Mouse (Mus musculus) stomach, embryonic 16.5 days (tissue): ENCODE data around the gene Gm17660. TPM values are rescaled to one million over a fixed set of nuclear protein-coding genes. Genes with fewer than 3 reads are reported as not detected.

Experiments used
- ATAC-seq: fragments of 200-750 bp; cut with Nextera tagmentation; 2 replicates; pipeline ENCODE4 v1.8.0; 2017; ENCODE audit warnings: moderate number of reproducible peaks, moderate TSS enrichment; ENCODE audit not compliant: insufficient read depth, low FRiP score
- H3K27ac ChIP-seq: fragments of 300-500 bp; sonication (generic); 2 replicates; pipeline ENCODE4 v1.5.1; 2014; ENCODE audit warnings: low read length
- H3K27me3 ChIP-seq: fragments of 300-500 bp; sonication (generic); 2 replicates; pipeline ENCODE4 v1.6.1; 2014; ENCODE audit warnings: low read length, control low read depth, mixed read lengths; ENCODE audit not compliant: control insufficient read depth, insufficient read depth
- H3K36me3 ChIP-seq: fragments of 300-500 bp; sonication (generic); 2 replicates; pipeline ENCODE4 v1.6.1; 2014; ENCODE audit warnings: low read length; ENCODE audit not compliant: control insufficient read depth, insufficient read depth
- H3K4me1 ChIP-seq: fragments of 300-500 bp; sonication (generic); 2 replicates; pipeline ENCODE4 v1.6.1; 2014; ENCODE audit warnings: low read length, control low read depth, mixed read lengths; ENCODE audit not compliant: control insufficient read depth, insufficient read depth
- H3K4me2 ChIP-seq: fragments of 300-500 bp; sonication (generic); 2 replicates; pipeline ENCODE4 v1.6.1; 2014; ENCODE audit warnings: low read depth, low read length, mixed read lengths
- H3K4me3 ChIP-seq: fragments of 300-500 bp; sonication (generic); replicated peaks from 2 replicates; pipeline ENCODE4 v1.5.1; 2014; ENCODE audit warnings: mild to moderate bottlenecking, low read length
- H3K9ac ChIP-seq: fragments of 300-500 bp; sonication (generic); 2 replicates; pipeline ENCODE4 v1.6.1; 2014; ENCODE audit warnings: low read length
- H3K9me3 ChIP-seq: fragments of 300-500 bp; sonication (generic); replicated peaks from 2 replicates; pipeline ENCODE4 v1.6.1; 2016; ENCODE audit warnings: low read length, control low read depth; ENCODE audit not compliant: control insufficient read depth
- WGBS: fragments of 180-500 bp; shearing (Covaris S2); extraction: QIAGEN DNeasy Blood & Tissue Kit; methylation state at CpG from one replicate; pipeline ENCODE4 v1.1.7; 2014; 5-methylcytosine and 5-hydroxymethylcytosine counted together
- polyA plus RNA-seq: library from polyadenylated mRNA; unstranded; fragments of >200 nt; fragmentation: Nextera tagmentation; extraction: Ambion mirVana; gene quantifications from 2 replicates; pipeline ENCODE4 v1.2.1, GENCODE M21; 2015

The Gm17660 gene
- polyA plus RNA-seq, 1 experiment from 2014 or later, result 0.57 TPM

GRCm38 (mm10) chr5:104052956-104053355 lies 24.5 kb downstream of the Gm17660 start:
- Histone ChIP-seq H3K27me3 (no peaks in the 10 kb centered on the region), H3K4me1 (peaks cover 4% of the 10 kb centered on the region; the same call in 1 of the 2 replicates), H3K27ac (no peak overlapping the region), H3K4me2 (no peak overlapping the region), H3K9ac (no peak overlapping the region), H3K36me3 (peaks cover 7% of the 10 kb centered on the region), H3K4me3 (no peak overlapping the region), H3K9me3 (no peaks in the 10 kb centered on the region)
- WGBS, result 57% methylated on average over 8 of the region's 8 CpGs
- ATAC-seq, result no peak

- no peaks in the 10 kb centered on the region for H3K27me3 ChIP-seq
- H3K27ac ChIP-seq, result no peak overlapping the region
- peaks cover 11% of the 10 kb centered on the region for H3K4me1 ChIP-seq
- 42% methylated on average over 4 of the region's 4 CpGs for WGBS
- no peaks in the 10 kb centered on the region for H3K9me3 ChIP-seq
- peak overlapping the region; percentile 56 for H3K4me2 ChIP-seq
- peaks cover 7% of the 10 kb centered on the region for H3K36me3 ChIP-seq
- no peak overlapping the region for H3K9ac ChIP-seq
- H3K4me3 ChIP-seq, result peak overlapping the region; percentile 86
- no peak for ATAC-seq
Observed at GRCm38 (mm10) chr5:104048139-104048538, 29.3 kb downstream of the Gm17660 start.

- peak overlapping the region; percentile 56 for H3K4me2 ChIP-seq
- H3K9ac ChIP-seq, result peak overlapping the region; percentile 90
- no peaks in the 10 kb centered on the region for H3K27me3 ChIP-seq
- H3K9me3 ChIP-seq, result no peaks in the 10 kb centered on the region
- 4% methylated on average over 19 of the region's 19 CpGs for WGBS
- H3K36me3 ChIP-seq, result peaks cover 7% of the 10 kb centered on the region
- peaks cover 11% of the 10 kb centered on the region for H3K4me1 ChIP-seq
- peak overlapping the region; percentile 86 for H3K4me3 ChIP-seq
- no peak for ATAC-seq
- H3K27ac ChIP-seq, result peak overlapping the region; percentile 87
Observed at GRCm38 (mm10) chr5:104047200-104048105, 30.0 kb downstream of the Gm17660 start.

GRCm38 (mm10) chr5:104046256-104047199 lies 30.9 kb downstream of the Gm17660 start, which contains the start of gene Nudt9:
Gene Nudt9 (plus strand): TSS chr5:104046306.
- peak; percentile 99 for ATAC-seq
- Histone ChIP-seq H3K27ac (peak within 1 kb of the TSS; percentile 87), H3K9ac (peak within 1 kb of the TSS; percentile 90), H3K4me2 (peak within 1 kb of the TSS; percentile 56), H3K4me1 (peaks cover 11% of the 10 kb centered on the region), H3K27me3 (no peaks in the 10 kb centered on the region), H3K36me3 (peaks cover 4% of the 10 kb centered on the region), H3K9me3 (no peaks in the 10 kb centered on the region), H3K4me3 (peak within 1 kb of the TSS; percentile 86)
- 5% methylated on average over 90 of the region's 90 CpGs for WGBS

- WGBS, result 41% methylated on average over 2 of the region's 2 CpGs
- Histone ChIP-seq H3K36me3 (no peaks in the 10 kb centered on the region), H3K9ac (no peak overlapping the region), H3K4me2 (no peak overlapping the region), H3K4me3 (no peak overlapping the region), H3K9me3 (no peaks in the 10 kb centered on the region), H3K27ac (no peak overlapping the region), H3K27me3 (no peaks in the 10 kb centered on the region), H3K4me1 (peaks cover 11% of the 10 kb centered on the region)
- no peak for ATAC-seq
Observed at GRCm38 (mm10) chr5:104043704-104044103, 33.7 kb downstream of the Gm17660 start.

- no peak overlapping the region for H3K4me3 ChIP-seq
- 90% methylated on average over 2 of the region's 2 CpGs for WGBS
Observed at GRCm38 (mm10) chr5:104042906-104043305, 34.5 kb downstream of the Gm17660 start.

GRCm38 (mm10) chr5:104039154-104039932 lies 38.1 kb downstream of the Gm17660 start:
- Histone ChIP-seq H3K27me3 (no peaks in the 10 kb centered on the region), H3K4me1 (no peaks in the 10 kb centered on the region), H3K9ac (no peak overlapping the region), H3K27ac (no peak overlapping the region), H3K4me3 (no peak overlapping the region), H3K4me2 (no peak overlapping the region), H3K36me3 (no peaks in the 10 kb centered on the region), H3K9me3 (no peaks in the 10 kb centered on the region)
- peak; percentile 13; the same call in 1 of the 2 replicates for ATAC-seq
- WGBS, result 59% methylated on average over 6 of the region's 6 CpGs

More at GRCm38 (mm10) chr5:104042906-104043305, 34.5 kb downstream of the Gm17660 start:
- H3K27me3 ChIP-seq, result no peaks in the 10 kb centered on the region
- ATAC-seq, result no peak
- no peaks in the 10 kb centered on the region for H3K36me3 ChIP-seq
- H3K4me2 ChIP-seq, result no peak overlapping the region
- H3K9ac ChIP-seq, result no peak overlapping the region
- peaks cover 7% of the 10 kb centered on the region for H3K4me1 ChIP-seq
- no peak overlapping the region for H3K27ac ChIP-seq
- no peaks in the 10 kb centered on the region for H3K9me3 ChIP-seq

GRCm38 (mm10) chr5:104036686-104037085 lies 40.7 kb downstream of the Gm17660 start:
- H3K27me3 ChIP-seq, result no peaks in the 10 kb centered on the region
- H3K36me3 ChIP-seq, result no peaks in the 10 kb centered on the region
- H3K9ac ChIP-seq, result no peak overlapping the region
- H3K4me1 ChIP-seq, result no peaks in the 10 kb centered on the region
- no peak overlapping the region for H3K4me3 ChIP-seq
- H3K4me2 ChIP-seq, result no peak overlapping the region
- ATAC-seq, result no peak
- WGBS, result 70% methylated on average over 1 of the region's 1 CpGs
- H3K27ac ChIP-seq, result no peak overlapping the region
- no peaks in the 10 kb centered on the region for H3K9me3 ChIP-seq
